Mouse (Mus musculus): Measurements from ENCODE around the gene Uba2. TPM values are rescaled to one million over a fixed set of nuclear protein-coding genes. Genes with fewer than 3 reads are reported as not detected.

Uba2 gene
- polyA plus RNA-seq (2015; fragmentation: Nextera tagmentation; extraction: Ambion mirVana): 80.4 and 80.5 TPM in 2 replicates

DNA sequence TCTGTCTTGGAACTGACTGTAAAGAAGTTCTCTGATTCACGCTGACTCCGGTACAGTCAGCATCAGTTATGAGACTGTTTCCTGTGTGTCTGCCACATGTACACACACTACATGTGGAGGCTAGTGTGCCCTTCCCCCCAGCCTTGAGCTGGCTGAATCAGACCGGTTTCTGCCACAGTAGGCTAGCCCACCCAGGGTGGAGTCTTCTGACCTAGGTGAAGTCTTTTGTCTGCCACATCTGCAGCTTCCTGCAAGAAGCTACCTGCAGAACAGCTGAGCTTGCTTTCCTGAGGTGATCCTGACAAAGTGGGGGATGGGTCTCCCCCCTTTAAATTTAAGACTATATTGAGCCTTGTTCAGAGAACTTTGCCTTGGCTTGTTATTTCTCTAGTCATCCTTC, at the start of gene Uba2:
Uba2 (minus strand) TSS at position 146 of the 400 bp plus-strand sequence.
- TF ChIP-seq CTCF (IDR thresholded peaks at IDR 0.05; ENCODE audit: low read depth) (no peak), EP300 (optimal IDR thresholded peaks at IDR 0.05) (no peak)
- Histone ChIP-seq H3K4me1 (replicated peaks; ENCODE audit: control insufficient read depth, insufficient read depth) (no peaks in the 10 kb centered on the region), H3K4me3 (ENCODE audit: low read depth, low read length) (peak within 1 kb of the TSS; percentile 94), H3K27me3 (ENCODE audit: control insufficient read depth, insufficient read depth, low read length) (no peaks in the 10 kb centered on the region), H3K4me2 (replicated peaks; ENCODE audit: low read depth) (peak within 1 kb of the TSS; percentile 82), H3K36me3 (ENCODE audit: control insufficient read depth, insufficient read depth, low read length) (no peaks in the 10 kb centered on the region), H3K9me3 (ENCODE audit: control insufficient read depth, low read length) (no peaks in the 10 kb centered on the region), H3K27ac (replicated peaks) (peak within 1 kb of the TSS; percentile 90), H3K9ac (ENCODE audit: low read length) (peak within 1 kb of the TSS; percentile 94)
- WGBS: 67% methylated on average over 3 of the region's 3 CpGs
- DNase-seq (ENCODE audit: low spot score): no peak
- ATAC-seq (ENCODE audit: low FRiP score, low TSS enrichment): no peak

DNA sequence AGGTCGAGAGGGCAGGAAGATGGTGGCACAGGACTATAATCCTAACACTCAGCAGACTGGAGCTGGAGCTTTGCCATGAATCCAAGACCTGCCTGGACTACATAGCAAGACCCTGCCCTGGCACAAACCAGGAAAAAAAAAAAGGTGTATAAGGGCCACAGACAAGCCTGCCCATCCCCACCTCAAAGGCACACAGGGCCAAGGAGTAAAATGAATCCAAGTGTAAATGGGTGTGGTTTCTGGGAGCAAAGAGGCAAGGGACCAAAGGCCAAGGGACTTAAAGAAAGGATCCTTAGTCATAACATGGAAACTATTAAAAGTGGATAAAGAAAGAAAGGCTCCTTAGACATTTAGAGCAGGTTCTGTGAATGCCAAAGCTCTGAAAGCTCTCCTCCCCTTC, 49.1 kb upstream of the Uba2 start:
- H3K36me3 ChIP-seq (ENCODE audit: control insufficient read depth, insufficient read depth, low read length): peaks cover 33% of the 10 kb centered on the region
- peak; percentile 67 for ATAC-seq (ENCODE audit: low FRiP score, low TSS enrichment)

DNA sequence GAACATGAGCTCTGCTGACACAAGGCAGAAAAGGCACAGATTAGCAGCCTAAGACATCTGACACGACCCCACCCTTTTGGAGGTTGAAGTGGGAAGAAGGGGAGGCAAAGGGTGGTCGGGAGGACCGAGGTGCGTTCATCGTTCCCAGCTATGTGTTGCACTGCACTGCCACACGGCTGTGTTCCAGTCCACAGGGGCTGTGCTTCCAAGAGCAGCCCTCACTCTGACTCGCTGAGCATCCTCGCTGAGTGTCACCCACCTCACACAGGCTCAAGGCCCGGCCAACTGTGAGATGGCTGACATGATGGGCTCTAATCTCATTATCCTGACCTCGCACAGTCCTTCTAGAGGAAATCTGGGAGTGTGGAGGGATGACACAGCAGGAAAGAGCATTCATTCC, 47.1 kb upstream of the Uba2 start:
- peaks cover 30% of the 10 kb centered on the region for H3K36me3 ChIP-seq (ENCODE audit: control insufficient read depth, insufficient read depth, low read length)
- no peak for DNase-seq (ENCODE audit: low spot score)
- ATAC-seq (ENCODE audit: low FRiP score, low TSS enrichment): no peak
- H3K9ac ChIP-seq (ENCODE audit: low read length): no peak overlapping the region
- no peak overlapping the region for H3K4me3 ChIP-seq (ENCODE audit: low read depth, low read length)
- H3K9me3 ChIP-seq (ENCODE audit: control insufficient read depth, low read length): no peaks in the 10 kb centered on the region
- TF ChIP-seq CTCF (IDR thresholded peaks at IDR 0.05; ENCODE audit: low read depth): no peak
- TF ChIP-seq EP300 (optimal IDR thresholded peaks at IDR 0.05): no peak
- H3K4me2 ChIP-seq (replicated peaks; ENCODE audit: low read depth): no peak overlapping the region
- WGBS: 96% methylated on average over 10 of the region's 10 CpGs
- no peaks in the 10 kb centered on the region for H3K27me3 ChIP-seq (ENCODE audit: control insufficient read depth, insufficient read depth, low read length)
- no peaks in the 10 kb centered on the region for H3K4me1 ChIP-seq (replicated peaks; ENCODE audit: control insufficient read depth, insufficient read depth)
- no peak overlapping the region for H3K27ac ChIP-seq (replicated peaks)

More for the DNA sequence above, 49.1 kb upstream of the Uba2 start:
- 52% methylated on average over 1 of the region's 1 CpGs for WGBS
- no peaks in the 10 kb centered on the region for H3K27me3 ChIP-seq (ENCODE audit: control insufficient read depth, insufficient read depth, low read length)
- H3K27ac ChIP-seq (replicated peaks): peak overlapping the region; percentile 70; the same call in 1 of the 2 replicates
- H3K4me1 ChIP-seq (replicated peaks; ENCODE audit: control insufficient read depth, insufficient read depth): no peaks in the 10 kb centered on the region
- peak; percentile 37 for DNase-seq (ENCODE audit: low spot score)
- H3K4me2 ChIP-seq (replicated peaks; ENCODE audit: low read depth): no peak overlapping the region
- no peak overlapping the region for H3K9ac ChIP-seq (ENCODE audit: low read length)
- no peaks in the 10 kb centered on the region for H3K9me3 ChIP-seq (ENCODE audit: control insufficient read depth, low read length)
- no peak for TF ChIP-seq EP300 (optimal IDR thresholded peaks at IDR 0.05)
- TF ChIP-seq CTCF (IDR thresholded peaks at IDR 0.05; ENCODE audit: low read depth): no peak
- H3K4me3 ChIP-seq (ENCODE audit: low read depth, low read length): no peak overlapping the region

GRCm38 (mm10) chr7:34215481-34215880, 46.1 kb upstream of the Uba2 start:
- no peaks in the 10 kb centered on the region for H3K27me3 ChIP-seq (ENCODE audit: control insufficient read depth, insufficient read depth, low read length)
- no peak overlapping the region for H3K4me3 ChIP-seq (ENCODE audit: low read depth, low read length)
- no peak overlapping the region for H3K27ac ChIP-seq (replicated peaks)
- no peaks in the 10 kb centered on the region for H3K4me1 ChIP-seq (replicated peaks; ENCODE audit: control insufficient read depth, insufficient read depth)
- no peak overlapping the region for H3K4me2 ChIP-seq (replicated peaks; ENCODE audit: low read depth)
- peaks cover 30% of the 10 kb centered on the region for H3K36me3 ChIP-seq (ENCODE audit: control insufficient read depth, insufficient read depth, low read length)
- 80% methylated on average over 9 of the region's 9 CpGs for WGBS
- ATAC-seq (ENCODE audit: low FRiP score, low TSS enrichment) (no peak), DNase-seq (ENCODE audit: low spot score) (no peak)
- H3K9me3 ChIP-seq (ENCODE audit: control insufficient read depth, low read length): no peaks in the 10 kb centered on the region
- H3K9ac ChIP-seq (ENCODE audit: low read length): no peak overlapping the region
- TF ChIP-seq CTCF (IDR thresholded peaks at IDR 0.05; ENCODE audit: low read depth) (no peak), EP300 (optimal IDR thresholded peaks at IDR 0.05) (no peak)

GRCm38 (mm10) chr7:34214644-34215043, 45.2 kb upstream of the Uba2 start:
- Histone ChIP-seq H3K4me3 (ENCODE audit: low read depth, low read length) (no peak overlapping the region), H3K36me3 (ENCODE audit: control insufficient read depth, insufficient read depth, low read length) (peaks cover 35% of the 10 kb centered on the region), H3K4me2 (replicated peaks; ENCODE audit: low read depth) (no peak overlapping the region), H3K4me1 (replicated peaks; ENCODE audit: control insufficient read depth, insufficient read depth) (no peaks in the 10 kb centered on the region), H3K27ac (replicated peaks) (no peak overlapping the region), H3K27me3 (ENCODE audit: control insufficient read depth, insufficient read depth, low read length) (no peaks in the 10 kb centered on the region), H3K9ac (ENCODE audit: low read length) (no peak overlapping the region), H3K9me3 (ENCODE audit: control insufficient read depth, low read length) (no peaks in the 10 kb centered on the region)
- ATAC-seq (ENCODE audit: low FRiP score, low TSS enrichment): no peak
- WGBS: 94% methylated on average over 8 of the region's 8 CpGs
- DNase-seq (ENCODE audit: low spot score): no peak
- TF ChIP-seq EP300 (optimal IDR thresholded peaks at IDR 0.05) (no peak), CTCF (IDR thresholded peaks at IDR 0.05; ENCODE audit: low read depth) (no peak)

DNA sequence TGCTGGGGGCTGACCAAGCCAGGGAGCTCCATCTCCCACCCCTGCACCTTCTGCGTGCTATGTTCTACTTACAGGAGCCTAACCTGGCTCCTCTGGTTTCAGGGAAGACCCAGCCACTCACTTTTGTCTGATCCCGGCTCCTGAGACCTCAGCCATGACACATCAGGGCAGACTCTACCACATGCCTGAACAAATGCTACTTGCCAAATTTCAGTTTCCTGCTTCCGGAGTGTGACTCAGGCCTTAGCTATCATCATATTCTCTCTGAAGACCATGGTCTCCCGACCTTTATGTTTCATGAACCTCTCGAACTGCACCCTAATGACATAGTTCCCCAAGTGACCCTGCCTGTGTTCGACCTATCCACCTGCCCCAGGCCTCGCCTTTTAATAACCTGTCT, 43.9 kb upstream of the Uba2 start:
- Histone ChIP-seq H3K4me3 (ENCODE audit: low read depth, low read length) (no peak overlapping the region), H3K4me2 (replicated peaks; ENCODE audit: low read depth) (no peak overlapping the region), H3K27ac (replicated peaks) (no peak overlapping the region), H3K27me3 (ENCODE audit: control insufficient read depth, insufficient read depth, low read length) (no peaks in the 10 kb centered on the region), H3K36me3 (ENCODE audit: control insufficient read depth, insufficient read depth, low read length) (peaks cover 43% of the 10 kb centered on the region), H3K4me1 (replicated peaks; ENCODE audit: control insufficient read depth, insufficient read depth) (no peaks in the 10 kb centered on the region), H3K9me3 (ENCODE audit: control insufficient read depth, low read length) (no peaks in the 10 kb centered on the region), H3K9ac (ENCODE audit: low read length) (no peak overlapping the region)
- no peak for TF ChIP-seq EP300 (optimal IDR thresholded peaks at IDR 0.05)
- ATAC-seq (ENCODE audit: low FRiP score, low TSS enrichment): peak; percentile 22; the same call in 1 of the 2 replicates
- WGBS: 71% methylated on average over 7 of the region's 7 CpGs
- no peak for DNase-seq (ENCODE audit: low spot score)

All from stomach, postnatal 0 days (tissue).